Mouse (Mus musculus): Measurements from ENCODE around the gene Cylc1. TPM values are rescaled to one million over a fixed set of nuclear protein-coding genes. Genes with fewer than 3 reads are reported as not detected.

Cylc1 gene
- not detected in 2 replicates for polyA plus RNA-seq (2015; fragmentation: Nextera tagmentation; extraction: Ambion mirVana)

- ATAC-seq (replicated peaks): no peak
- Histone ChIP-seq H3K27ac (no peak within 1 kb of the TSS), H3K27me3 (replicated peaks) (no peaks in the 10 kb centered on the region), H3K4me2 (no peak within 1 kb of the TSS), H3K4me3 (no peak within 1 kb of the TSS), H3K4me1 (no peaks in the 10 kb centered on the region), H3K9me3 (no peaks in the 10 kb centered on the region), H3K36me3 (replicated peaks) (no peaks in the 10 kb centered on the region), H3K9ac (no peak within 1 kb of the TSS)
These were observed at the start of gene Cylc1 for GRCm38 (mm10) chrX:111110118-111110517. Gene Cylc1, plus strand, starts transcription at chrX:111110418.

- ATAC-seq (replicated peaks): no peak
- Histone ChIP-seq H3K27me3 (replicated peaks) (no peaks in the 10 kb centered on the region), H3K4me2 (no peak overlapping the region), H3K9me3 (no peaks in the 10 kb centered on the region), H3K4me1 (no peaks in the 10 kb centered on the region), H3K36me3 (replicated peaks) (no peaks in the 10 kb centered on the region), H3K4me3 (no peak overlapping the region), H3K27ac (no peak overlapping the region), H3K9ac (no peak overlapping the region)
- 95% methylated on average over 8 of the region's 8 CpGs for WGBS
These were observed 31.5 kb upstream of the Cylc1 start for GRCm38 (mm10) chrX:111078680-111079079.

- ATAC-seq (replicated peaks): no peak
- WGBS: 92% methylated on average over 3 of the region's 3 CpGs
- H3K36me3 ChIP-seq (replicated peaks): no peaks in the 10 kb centered on the region
These were observed 57.8 kb downstream of the Cylc1 start, which contains the start of gene Gm10112 for GRCm38 (mm10) chrX:111168040-111168439. Gene Gm10112, plus strand, starts transcription at chrX:111168340.

More at GRCm38 (mm10) chrX:111168040-111168439, 57.8 kb downstream of the Cylc1 start, which contains the start of gene Gm10112:
- H3K27me3 ChIP-seq (replicated peaks): no peaks in the 10 kb centered on the region
- H3K4me3 ChIP-seq: no peak within 1 kb of the TSS
- H3K9me3 ChIP-seq: no peaks in the 10 kb centered on the region
- no peak within 1 kb of the TSS for H3K4me2 ChIP-seq
- H3K4me1 ChIP-seq: no peaks in the 10 kb centered on the region
- no peak within 1 kb of the TSS for H3K27ac ChIP-seq
- no peak within 1 kb of the TSS for H3K9ac ChIP-seq

Other genes with a start within 250 kb of the Cylc1 start
- not detected in 2 replicates for gene Gm10112, start 57.9 kb downstream of the Cylc1 start, polyA plus RNA-seq (2015; fragmentation: Nextera tagmentation; extraction: Ambion mirVana)